Mouse (Mus musculus) CH12.LX (cell line): ENCODE measurements at regions not wholly inside any gene's neighbourhood (a gene's known extent, or its start where the extent isn't known, plus 50 kb on each side); places are given as distances from the start of the nearest gene placed in this dataset.

Source experiments
- DNase-seq: peaks from one replicate; pipeline ENCODE4 v3.0.0-alpha.2; 2013; ENCODE audit errors: extremely low read depth
- H3K27ac ChIP-seq: 2 replicates; pipeline ENCODE4 v1.5.1; 2012; ENCODE audit warnings: low read depth, mild to moderate bottlenecking, control low read depth, moderate library complexity; ENCODE audit not compliant: insufficient read depth
- H3K27me3 ChIP-seq: replicated peaks from 2 replicates; pipeline ENCODE3; 2012; ENCODE audit warnings: inconsistent platforms
- H3K36me3 ChIP-seq, 2 experiments: replicated peaks in 1 of 2; 2 replicates each; pipeline versions ENCODE3 to v1.6.1; 2012; ENCODE audit warnings: inconsistent platforms in 1 of 2, low read length in 1 of 2, mild to moderate bottlenecking in 1 of 2, mixed read lengths in 1 of 2, moderate library complexity in 1 of 2; ENCODE audit not compliant: control insufficient read depth in 1 of 2, insufficient read depth in 1 of 2
- H3K4me1 ChIP-seq, 2 experiments: 2 replicates each; pipeline ENCODE4 v1.6.1; 2012; ENCODE audit warnings: inconsistent platforms in 1 of 2, moderate library complexity in 1 of 2; ENCODE audit not compliant: insufficient read depth in 2 of 2, control insufficient read depth in 1 of 2
- H3K4me2 ChIP-seq: 2 replicates; pipeline ENCODE4 v1.6.1; 2012; ENCODE audit warnings: low read depth, mild to moderate bottlenecking, control low read depth; ENCODE audit not compliant: poor library complexity, insufficient read depth, severe bottlenecking
- H3K4me3 ChIP-seq, 3 experiments: fragments of 150-350 bp in 1 of 3; sonication (generic) in 1 of 3; replicated peaks in 1 of 3; 2 replicates each; pipeline versions ENCODE3 to v1.5.1; 2011 to 2012; ENCODE audit warnings: low read depth in 2 of 3, low read length in 2 of 3, mild to moderate bottlenecking in 2 of 3, moderate library complexity in 2 of 3, control low read depth in 1 of 3, improper control_type of control experiment in 1 of 3, inconsistent platforms in 1 of 3, mixed read lengths in 1 of 3; ENCODE audit not compliant: poor library complexity in 1 of 3
- H3K79me2 ChIP-seq: replicated peaks from 2 replicates; pipeline ENCODE4 v1.6.1; 2012; ENCODE audit warnings: mild to moderate bottlenecking, moderate library complexity; ENCODE audit not compliant: control insufficient read depth, poor library complexity, insufficient read depth, severe bottlenecking; ENCODE audit errors: extremely low read depth
- H3K9ac ChIP-seq: 2 replicates; pipeline ENCODE4 v1.6.1; 2012; ENCODE audit warnings: low read depth, mild to moderate bottlenecking, control low read depth, moderate library complexity; ENCODE audit not compliant: insufficient read depth
- H3K9me3 ChIP-seq: replicated peaks from 2 replicates; pipeline ENCODE3; 2012; ENCODE audit warnings: low read length, inconsistent platforms, mixed read lengths
- BHLHE40 ChIP-seq: IDR thresholded peaks from 2 replicates; pipeline ENCODE4 v1.6.1; 2011; ENCODE audit warnings: mild to moderate bottlenecking, low read depth, low read length, improper control_type of control experiment
- E2F4 ChIP-seq: IDR thresholded peaks from 2 replicates; pipeline ENCODE4 v1.6.1; 2011; ENCODE audit warnings: low read depth, low read length, improper control_type of control experiment; ENCODE audit not compliant: insufficient replicate concordance
- EP300 ChIP-seq: IDR thresholded peaks from 2 replicates; pipeline ENCODE4 v1.6.1; 2011; ENCODE audit warnings: low read length, improper control_type of control experiment
- ETS1 ChIP-seq: conservative IDR thresholded peaks from 2 replicates; pipeline ENCODE4 v1.6.1; 2012; ENCODE audit warnings: low read depth, mild to moderate bottlenecking, inconsistent platforms, low read length, improper control_type of control experiment, moderate library complexity
- GABPA ChIP-seq: IDR thresholded peaks from 2 replicates; pipeline ENCODE4 v1.6.1; 2012; ENCODE audit warnings: low read depth, low read length, improper control_type of control experiment, inconsistent platforms; ENCODE audit not compliant: insufficient replicate concordance
- JUND ChIP-seq: conservative IDR thresholded peaks from 2 replicates; pipeline ENCODE4 v1.6.1; 2011; ENCODE audit warnings: low read depth, low read length, improper control_type of control experiment
- KAT2A ChIP-seq: IDR thresholded peaks from 2 replicates; pipeline ENCODE4 v1.6.1; 2012; ENCODE audit warnings: low read length, improper control_type of control experiment, inconsistent platforms; ENCODE audit not compliant: insufficient replicate concordance
- MAX ChIP-seq: IDR thresholded peaks from 2 replicates; pipeline ENCODE4 v1.6.1; 2011; ENCODE audit warnings: low read length, improper control_type of control experiment
- MEF2A ChIP-seq: IDR thresholded peaks from 2 replicates; pipeline ENCODE4 v1.6.1; 2014; ENCODE audit warnings: low read depth, mild to moderate bottlenecking, inconsistent platforms, low read length, improper control_type of control experiment, borderline replicate concordance
- MXI1 ChIP-seq: IDR thresholded peaks from 2 replicates; pipeline ENCODE4 v1.6.1; 2011; ENCODE audit warnings: mild to moderate bottlenecking, low read depth, low read length, improper control_type of control experiment
- MYC ChIP-seq: IDR thresholded peaks from 2 replicates; pipeline ENCODE4 v1.6.1; 2011; ENCODE audit warnings: low read depth, mild to moderate bottlenecking, improper control_type of control experiment, low read length
- NELFE ChIP-seq: IDR thresholded peaks from 2 replicates; pipeline ENCODE4 v1.6.1; 2011; ENCODE audit warnings: low read depth, low read length, improper control_type of control experiment
- RCOR1 ChIP-seq: conservative IDR thresholded peaks from 2 replicates; pipeline ENCODE4 v1.6.1; 2012; ENCODE audit warnings: low read depth, mild to moderate bottlenecking, inconsistent platforms, low read length, improper control_type of control experiment
- SMC3 ChIP-seq: IDR thresholded peaks from 2 replicates; pipeline ENCODE4 v1.6.1; 2011; ENCODE audit warnings: low read depth, low read length, improper control_type of control experiment
- TBP ChIP-seq: conservative IDR thresholded peaks from 2 replicates; pipeline ENCODE4 v1.6.1; 2011; ENCODE audit warnings: low read depth, low read length, improper control_type of control experiment
- UBTF ChIP-seq: IDR thresholded peaks from 2 replicates; pipeline ENCODE4 v1.6.1; 2012; ENCODE audit warnings: low read depth, mild to moderate bottlenecking, inconsistent platforms, low read length, improper control_type of control experiment, moderate library complexity
- USF2 ChIP-seq: conservative IDR thresholded peaks from 2 replicates; pipeline ENCODE4 v1.6.1; 2011; ENCODE audit warnings: low read depth, low read length, improper control_type of control experiment
- ZC3H11A ChIP-seq: IDR thresholded peaks from 2 replicates; pipeline ENCODE4 v1.6.1; 2012; ENCODE audit warnings: low read depth, mild to moderate bottlenecking, inconsistent platforms, low read length, improper control_type of control experiment
- ZKSCAN1 ChIP-seq: IDR thresholded peaks from 2 replicates; pipeline ENCODE4 v1.6.1; 2012; ENCODE audit warnings: low read depth, inconsistent platforms, low read length, improper control_type of control experiment, borderline replicate concordance
- ZNF384 ChIP-seq: IDR thresholded peaks from 2 replicates; pipeline ENCODE4 v1.6.1; 2012; ENCODE audit warnings: low read depth, low read length, improper control_type of control experiment, inconsistent platforms
- dilution Hi-C: fragments of 300-500 bp; cut with MboI; formaldehyde crosslinking; loops from 2 replicates; pipeline ENCODE4 v1.14.3; 2020; ENCODE audit warnings: low sequenced_read_pairs; ENCODE audit not compliant: extremely low pct_unique_long_range_greater_than_20kb, extremely low pct_ligation_motif_present
- in situ Hi-C: fragments of 300-500 bp; cut with MboI; formaldehyde crosslinking; loops from 3 replicates; pipeline ENCODE4 v1.14.3; 2019; ENCODE audit warnings: low sequenced_read_pairs, low pct_ligation_motif_present, low pct_unique_long_range_greater_than_20kb, mixed read lengths

- dilution Hi-C loops (no loop called here), in situ Hi-C loops (no loop called here)
- Histone ChIP-seq H3K4me3 (no peak overlapping the region), H3K27me3 (no peaks in the 10 kb centered on the region), H3K9ac (no peak overlapping the region), H3K27ac (no peak overlapping the region), H3K9me3 (no peaks in the 10 kb centered on the region), H3K79me2 (no peaks in the 10 kb centered on the region), H3K36me3 (no peaks in the 10 kb centered on the region), H3K4me2 (no peak overlapping the region), H3K4me1 (no peaks in the 10 kb centered on the region)
- DNase-seq: no peak
- TF ChIP-seq KAT2A (no peak), SMC3 (no peak)
Measured at GRCm38 (mm10) chr13:107362806-107363687, 341.1 kb upstream of the Kif2a start.

- no peak overlapping the region for H3K9ac ChIP-seq
- DNase-seq: no peak
- no peaks in the 10 kb centered on the region for H3K4me1 ChIP-seq
- H3K4me2 ChIP-seq: no peak overlapping the region
- TF ChIP-seq ZKSCAN1 (no peak), ETS1 (no peak), MYC (no peak)
- no peaks in the 10 kb centered on the region for H3K36me3 ChIP-seq
- no peak overlapping the region for H3K4me3 ChIP-seq
- H3K79me2 ChIP-seq: no peaks in the 10 kb centered on the region
- dilution Hi-C loops (no loop called here), in situ Hi-C loops (no loop called here)
- H3K27me3 ChIP-seq: no peaks in the 10 kb centered on the region
- H3K27ac ChIP-seq: no peak overlapping the region
- no peaks in the 10 kb centered on the region for H3K9me3 ChIP-seq
Measured at GRCm38 (mm10) chr13:107340802-107341364, 319.0 kb upstream of the Kif2a start.

GRCm38 (mm10) chr13:107338111-107338510 is 316.2 kb upstream of the Kif2a start:
- Histone ChIP-seq H3K36me3 (no peaks in the 10 kb centered on the region), H3K9me3 (no peaks in the 10 kb centered on the region), H3K4me1 (no peaks in the 10 kb centered on the region), H3K4me2 (no peak overlapping the region), H3K27me3 (no peaks in the 10 kb centered on the region), H3K4me3 (no peak overlapping the region), H3K79me2 (no peaks in the 10 kb centered on the region), H3K27ac (no peak overlapping the region), H3K9ac (no peak overlapping the region)
- DNase-seq: no peak
- dilution Hi-C loops: no loop called here
- in situ Hi-C loops: no loop called here
- TF ChIP-seq BHLHE40: no peak
- TF ChIP-seq TBP: no peak
- TF ChIP-seq ZNF384: no peak
- TF ChIP-seq KAT2A: no peak
- TF ChIP-seq UBTF: no peak
- TF ChIP-seq GABPA: no peak
- no peak for TF ChIP-seq JUND
- no peak for TF ChIP-seq MAX
- TF ChIP-seq ETS1: no peak
- TF ChIP-seq MXI1: no peak
- no peak for TF ChIP-seq MEF2A
- no peak for TF ChIP-seq EP300
- TF ChIP-seq ZKSCAN1: no peak
- TF ChIP-seq E2F4: no peak
- TF ChIP-seq NELFE: no peak
- TF ChIP-seq RCOR1: no peak
- no peak for TF ChIP-seq ZC3H11A
- no peak for TF ChIP-seq USF2
- TF ChIP-seq SMC3: no peak
